Mouse (Mus musculus): Measurements from ENCODE around the gene Ssbp2.

DNA sequence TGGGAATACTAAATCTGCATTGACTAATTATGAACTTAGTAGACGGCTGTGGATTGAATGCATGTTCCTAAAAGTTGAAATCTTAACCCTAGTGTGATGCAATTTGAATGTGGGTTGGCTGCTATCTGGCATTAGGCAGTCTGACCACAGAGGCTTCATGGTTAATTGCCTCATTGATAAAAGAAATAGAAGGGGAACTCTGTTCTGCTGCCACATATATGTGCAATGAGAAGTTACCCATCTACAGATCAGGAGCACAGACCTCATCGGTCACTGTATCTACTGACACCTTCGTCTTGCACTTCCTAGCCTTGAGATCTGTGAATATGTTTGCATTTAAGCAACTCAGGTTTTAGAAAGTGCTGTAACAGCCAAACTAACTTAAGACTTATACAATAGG, 151.8 kb downstream of the Ssbp2 start:
- TF ChIP-seq NELFE (IDR thresholded peaks at IDR 0.05; ENCODE audit: low read depth, low read length) = no peak
- no peak for TF ChIP-seq POLR2A (IDR thresholded peaks at IDR 0.05; ENCODE audit: control insufficient read depth in 1 of 2, insufficient read depth in 1 of 2, low read depth in 1 of 2, low read length in 2 of 2, poor library complexity in 1 of 2)
- TF ChIP-seq TAL1 (IDR thresholded peaks at IDR 0.05; ENCODE audit: low read length) = peak; percentile 76
- no peak for TF ChIP-seq SIN3A (IDR thresholded peaks at IDR 0.05; ENCODE audit: low read length)
- TF ChIP-seq CTCF (IDR thresholded peaks at IDR 0.05 in 2 of 3, conservative IDR thresholded peaks at IDR 0.05 in 1 of 3; ENCODE audit: control insufficient read depth in 1 of 3, insufficient read depth in 1 of 3, low read depth in 2 of 3, low read length in 3 of 3, poor library complexity in 1 of 3, severe bottlenecking in 1 of 3) = no peak
- no peak for TF ChIP-seq MYB (IDR thresholded peaks at IDR 0.05; ENCODE audit: low read depth, low read length)
- TF ChIP-seq USF1 (IDR thresholded peaks at IDR 0.05; ENCODE audit: low read depth, low read length) = no peak
- no peak for TF ChIP-seq ZKSCAN1 (IDR thresholded peaks at IDR 0.05; ENCODE audit: low read depth, low read length)
- no peak for TF ChIP-seq CHD2 (IDR thresholded peaks at IDR 0.05; ENCODE audit: low read length)
- no peak for TF ChIP-seq RAD21 (IDR thresholded peaks at IDR 0.05; ENCODE audit: low read depth, low read length)
- TF ChIP-seq TCF12 (IDR thresholded peaks at IDR 0.05; ENCODE audit: low read depth, low read length) = peak; percentile 84
- TF ChIP-seq HCFC1 (IDR thresholded peaks at IDR 0.05; ENCODE audit: low read depth, low read length) = no peak
- no peak for TF ChIP-seq NRF1 (IDR thresholded peaks at IDR 0.05; ENCODE audit: insufficient read depth, low read depth, low read length, poor library complexity, severe bottlenecking)
- peak; percentile 90 for TF ChIP-seq EP300 (IDR thresholded peaks at IDR 0.05; ENCODE audit: low read depth in 1 of 2, low read length in 2 of 2)

Data from MEL (cell line).